Mouse (Mus musculus) neural tube, embryonic 11.5 days (tissue): Measurements from ENCODE around the gene Kbtbd8. TPM values are rescaled to one million over a fixed set of nuclear protein-coding genes. Genes with fewer than 3 reads are reported as not detected.
A peak's percentile ranks its signal among the peaks of the same experiment; 100 is the strongest.

Experiments
- ATAC-seq: fragments of 200-750 bp; cut with Nextera tagmentation; 2 replicates; pipeline ENCODE4 v1.8.0; 2017; ENCODE audit warnings: moderate number of reproducible peaks, mild to moderate bottlenecking, moderate TSS enrichment, moderate library complexity; ENCODE audit not compliant: insufficient read depth, low FRiP score, low TSS enrichment
- DNase-seq: peaks from one replicate; pipeline ENCODE4 v3.0.0-alpha.2; 2015; ENCODE audit warnings: low spot score
- H3K27ac ChIP-seq: fragments of 300-500 bp; sonication (generic); 2 replicates; pipeline ENCODE4 v1.5.1; 2014; ENCODE audit warnings: low read depth, mild to moderate bottlenecking, low read length
- H3K27me3 ChIP-seq: fragments of 300-500 bp; sonication (generic); 2 replicates; pipeline ENCODE4 v1.6.1; 2014; ENCODE audit warnings: mild to moderate bottlenecking, low read length, mixed read lengths; ENCODE audit not compliant: control insufficient read depth, insufficient read depth
- H3K36me3 ChIP-seq: fragments of 300-500 bp; sonication (generic); 2 replicates; pipeline ENCODE4 v1.6.1; 2014; ENCODE audit warnings: mild to moderate bottlenecking, low read length, moderate library complexity, mixed read lengths; ENCODE audit not compliant: control insufficient read depth, insufficient read depth
- H3K4me1 ChIP-seq: fragments of 300-500 bp; sonication (generic); 2 replicates; pipeline ENCODE4 v1.6.1; 2014; ENCODE audit warnings: low read length, mixed read lengths; ENCODE audit not compliant: control insufficient read depth, insufficient read depth
- H3K4me2 ChIP-seq: fragments of 300-500 bp; sonication (generic); 2 replicates; pipeline ENCODE4 v1.6.1; 2014; ENCODE audit warnings: low read depth, mild to moderate bottlenecking, moderate library complexity
- H3K4me3 ChIP-seq: fragments of 300-500 bp; sonication (generic); 2 replicates; pipeline ENCODE4 v1.5.1; 2014; ENCODE audit warnings: low read depth, low read length
- H3K9ac ChIP-seq: fragments of 300-500 bp; sonication (generic); 2 replicates; pipeline ENCODE4 v1.6.1; 2014; ENCODE audit warnings: mild to moderate bottlenecking, low read length
- H3K9me3 ChIP-seq: fragments of 300-500 bp; sonication (generic); 2 replicates; pipeline ENCODE4 v1.6.1; 2016; ENCODE audit warnings: low read length; ENCODE audit not compliant: control insufficient read depth
- WGBS: fragments of 180-500 bp; shearing (Covaris S2); extraction: QIAGEN DNeasy Blood & Tissue Kit; methylation state at CpG from one replicate; pipeline ENCODE4 v1.1.7; 2014; 5-methylcytosine and 5-hydroxymethylcytosine counted together
- polyA plus RNA-seq: library from polyadenylated mRNA; unstranded; fragments of >200 nt; fragmentation: Nextera tagmentation; extraction: Ambion mirVana; gene quantifications from 2 replicates; pipeline ENCODE4 v1.2.1, GENCODE M21; 2014

Kbtbd8 gene
- polyA plus RNA-seq, 1 experiment from 2014 or later = 12.8 TPM

DNA sequence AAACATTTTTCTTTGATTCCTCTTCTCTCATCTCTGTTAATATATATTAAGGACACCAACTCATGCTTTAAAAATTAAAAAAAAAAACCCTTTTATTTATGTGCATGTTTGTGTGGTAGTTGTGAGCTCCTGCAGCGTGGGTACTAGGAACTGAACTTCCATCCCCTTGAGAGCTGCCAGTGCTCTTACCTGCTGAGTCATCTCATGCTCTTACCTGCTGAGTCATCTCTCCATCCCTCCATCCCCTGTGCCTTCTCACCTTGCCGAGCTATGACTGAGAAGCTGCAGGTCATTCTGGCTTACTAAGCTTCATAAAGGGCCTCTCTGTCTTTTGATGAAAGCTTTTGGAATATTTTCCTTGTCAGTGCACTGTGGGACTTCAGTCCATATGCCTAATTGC lies 34.5 kb downstream of the Kbtbd8 start:
- Histone ChIP-seq H3K4me3 (no peak overlapping the region), H3K27ac (no peak overlapping the region), H3K9me3 (no peaks in the 10 kb centered on the region), H3K4me2 (no peak overlapping the region), H3K27me3 (no peaks in the 10 kb centered on the region), H3K9ac (no peak overlapping the region), H3K4me1 (no peaks in the 10 kb centered on the region), H3K36me3 (no peaks in the 10 kb centered on the region)
- no peak for ATAC-seq
- DNase-seq = no peak
- 76% methylated on average over 2 of the region's 2 CpGs for WGBS

DNA sequence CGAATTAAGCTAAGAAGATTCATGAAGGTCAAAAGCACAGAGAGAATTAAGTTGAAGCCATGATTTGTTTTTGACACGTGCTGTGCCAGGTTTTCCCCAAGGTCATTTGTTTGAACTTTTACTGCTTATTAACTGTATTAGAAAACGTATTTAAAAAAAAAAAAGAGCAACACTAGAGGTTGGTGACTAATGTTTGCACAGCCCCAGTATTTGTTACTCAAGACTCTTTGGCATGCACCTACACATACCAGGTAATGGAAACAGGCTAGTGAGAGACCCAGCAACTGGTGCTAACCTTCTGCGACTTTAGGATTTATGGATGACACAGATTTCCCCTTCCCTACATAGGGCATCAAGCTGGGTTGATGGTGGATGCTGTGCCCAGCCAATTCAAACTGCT lies 46.9 kb downstream of the Kbtbd8 start:
- H3K9me3 ChIP-seq = no peaks in the 10 kb centered on the region
- H3K27me3 ChIP-seq = no peaks in the 10 kb centered on the region
- ATAC-seq (no peak), DNase-seq (no peak)
- H3K9ac ChIP-seq = no peak overlapping the region
- H3K4me3 ChIP-seq = no peak overlapping the region
- H3K27ac ChIP-seq = no peak overlapping the region
- H3K36me3 ChIP-seq = no peaks in the 10 kb centered on the region
- H3K4me2 ChIP-seq = no peak overlapping the region
- H3K4me1 ChIP-seq = no peaks in the 10 kb centered on the region
- 69% methylated on average over 4 of the region's 4 CpGs for WGBS

DNA sequence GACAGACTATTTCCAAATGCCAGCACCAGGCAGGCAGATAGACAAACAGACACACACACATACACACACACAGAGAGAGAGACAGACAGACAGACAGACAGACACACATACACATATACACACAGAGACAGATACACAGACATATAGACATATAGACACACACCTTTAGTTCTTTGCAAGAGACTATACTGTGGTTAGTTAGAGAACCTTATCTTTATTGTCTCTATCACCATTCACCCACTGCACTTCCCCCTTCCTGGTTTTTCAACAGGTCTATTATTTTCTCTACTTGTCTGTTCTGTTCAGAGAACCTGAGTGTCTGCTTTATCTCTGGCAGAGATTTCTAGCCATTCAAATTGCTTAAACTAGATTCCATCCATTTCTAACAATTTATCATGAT lies 48.6 kb downstream of the Kbtbd8 start:
- Histone ChIP-seq H3K4me3 (no peak overlapping the region), H3K9me3 (no peaks in the 10 kb centered on the region), H3K27ac (no peak overlapping the region), H3K9ac (no peak overlapping the region), H3K27me3 (no peaks in the 10 kb centered on the region), H3K4me1 (no peaks in the 10 kb centered on the region), H3K4me2 (no peak overlapping the region), H3K36me3 (no peaks in the 10 kb centered on the region)
- ATAC-seq (no peak), DNase-seq (no peak)

DNA sequence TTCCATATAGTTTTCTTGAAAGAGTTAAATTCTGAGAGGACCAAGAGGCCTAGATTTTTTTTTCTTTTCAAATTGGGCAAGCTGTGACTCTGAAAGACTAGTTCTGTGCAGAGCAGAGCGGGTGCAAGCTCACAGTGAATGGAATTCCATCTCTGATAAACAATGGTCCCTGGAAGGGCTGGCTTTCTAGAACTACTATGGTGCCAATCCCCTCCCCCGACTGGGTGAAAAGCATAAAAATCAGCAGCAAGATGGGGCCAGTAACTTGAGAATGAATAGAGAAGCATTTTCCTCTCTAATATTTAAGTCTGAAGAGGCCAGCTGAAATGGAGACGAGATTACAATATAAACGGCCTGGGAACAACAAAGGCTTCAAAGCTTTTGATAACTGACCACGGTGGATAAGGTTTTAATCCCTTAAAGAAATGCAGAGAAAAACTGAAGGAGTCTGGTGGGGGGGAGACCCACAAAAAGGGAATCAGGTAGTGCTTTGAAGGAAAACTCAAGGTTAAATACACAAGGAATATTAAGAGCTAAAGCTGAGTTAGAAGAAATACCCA lies 50.7 kb downstream of the Kbtbd8 start:
- no peak for ATAC-seq
- 29% methylated on average over 5 of the region's 5 CpGs for WGBS
- no peak for DNase-seq
- H3K36me3 ChIP-seq = no peaks in the 10 kb centered on the region
- no peak overlapping the region for H3K9ac ChIP-seq
- no peaks in the 10 kb centered on the region for H3K27me3 ChIP-seq
- no peaks in the 10 kb centered on the region for H3K4me1 ChIP-seq
- H3K4me3 ChIP-seq = no peak overlapping the region
- H3K9me3 ChIP-seq = no peaks in the 10 kb centered on the region
- no peak overlapping the region for H3K4me2 ChIP-seq
- no peak overlapping the region for H3K27ac ChIP-seq

DNA sequence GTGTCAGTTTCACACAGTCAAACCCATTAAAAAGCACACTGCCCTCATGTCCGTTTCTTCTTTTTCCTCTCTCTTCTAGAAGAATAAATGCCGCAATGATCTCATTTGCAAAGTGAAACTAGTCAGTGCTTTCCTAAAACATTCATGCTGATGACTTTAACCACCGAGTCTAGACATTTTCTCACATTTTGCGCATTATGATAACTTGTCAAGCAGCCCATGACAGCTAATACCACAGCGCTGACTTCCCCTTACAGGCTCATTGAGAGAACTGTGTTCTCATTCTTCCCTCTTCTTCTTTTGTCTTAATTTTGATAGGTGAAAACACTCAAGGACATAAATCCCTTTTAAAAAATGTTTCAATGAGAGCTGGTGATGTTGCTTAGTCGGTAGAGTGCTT lies 52.4 kb downstream of the Kbtbd8 start:
- DNase-seq = no peak
- peaks cover 3% of the 10 kb centered on the region; the same call in 1 of the 2 replicates for H3K4me1 ChIP-seq
- H3K9ac ChIP-seq = no peak overlapping the region
- H3K27me3 ChIP-seq = no peaks in the 10 kb centered on the region
- 90% methylated on average over 6 of the region's 6 CpGs for WGBS
- H3K9me3 ChIP-seq = no peaks in the 10 kb centered on the region
- H3K36me3 ChIP-seq = no peaks in the 10 kb centered on the region
- H3K27ac ChIP-seq = no peak overlapping the region
- ATAC-seq = no peak
- no peak overlapping the region for H3K4me3 ChIP-seq
- no peak overlapping the region for H3K4me2 ChIP-seq

DNA sequence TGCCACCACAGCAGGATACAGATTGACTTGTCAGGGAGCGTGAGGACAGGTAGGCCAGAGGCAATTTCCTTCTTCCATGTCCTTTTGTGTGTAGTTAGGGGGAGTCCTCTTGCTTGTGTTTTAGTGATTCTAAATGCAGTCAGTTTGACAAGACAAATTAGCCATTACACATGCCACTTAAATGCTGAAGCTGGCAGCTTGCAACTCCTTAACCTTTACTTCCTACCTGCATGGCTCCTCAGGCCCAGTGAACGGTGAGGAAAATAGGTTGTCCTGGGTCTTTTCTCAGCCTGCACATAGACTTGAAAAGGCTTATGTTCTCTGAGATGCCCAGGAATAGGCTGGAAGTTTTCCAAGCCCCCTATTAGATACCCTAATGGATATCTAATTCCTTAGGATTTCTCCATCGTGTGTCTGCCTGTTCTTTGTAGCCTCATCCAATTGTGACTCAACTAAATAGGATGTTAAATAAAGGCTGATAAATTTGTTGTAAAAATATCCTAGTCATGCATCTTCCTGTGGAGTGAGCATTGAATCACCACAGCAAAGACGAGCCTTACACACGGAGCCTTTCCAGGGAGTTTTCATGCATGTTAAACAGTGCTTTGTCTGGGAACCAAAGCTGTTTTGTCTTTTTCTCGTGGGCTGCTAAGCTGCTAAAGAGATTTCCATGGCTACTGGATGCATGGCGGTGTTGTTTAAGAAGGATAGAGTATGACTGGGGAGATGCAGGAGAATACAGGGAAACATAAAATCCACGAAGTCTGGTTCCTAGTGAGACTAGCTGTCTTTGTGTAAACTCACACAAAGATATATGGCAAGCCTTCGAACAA lies 57.5 kb downstream of the Kbtbd8 start:
- 37% methylated on average over 9 of the region's 9 CpGs for WGBS
- DNase-seq = peak; percentile 40

More for the DNA sequence above, 57.5 kb downstream of the Kbtbd8 start:
- ATAC-seq = peak; percentile 83
- Histone ChIP-seq H3K4me2 (no peak overlapping the region), H3K27me3 (no peaks in the 10 kb centered on the region), H3K27ac (0 out of 2 replicates have a peak overlapping the region, but pooled peaks have one; percentile 6), H3K9me3 (no peaks in the 10 kb centered on the region), H3K4me3 (no peak overlapping the region), H3K9ac (no peak overlapping the region), H3K36me3 (no peaks in the 10 kb centered on the region), H3K4me1 (peaks cover 5% of the 10 kb centered on the region; the same call in 1 of the 2 replicates)

Other genes with a start within 250 kb of the Kbtbd8 start
- gene Gm10234, start 204.9 kb downstream of the Kbtbd8 start, polyA plus RNA-seq = not detected in 2 replicates